Mouse (Mus musculus): ENCODE measurements around the gene Uba2.

- TF ChIP-seq CTCF (IDR thresholded peaks at IDR 0.05; ENCODE audit: low read depth, low read length) (no peak), TAL1 (conservative IDR thresholded peaks at IDR 0.05; ENCODE audit: low read depth, low read length) (no peak)
Measured at GRCm38 (mm10) chr7:34131118-34131517, 38.3 kb downstream of the Uba2 start.

All from G1E (cell line).